27 mouse cellular contexts compared by ENCODE assay signal in the genomic region with DNA sequence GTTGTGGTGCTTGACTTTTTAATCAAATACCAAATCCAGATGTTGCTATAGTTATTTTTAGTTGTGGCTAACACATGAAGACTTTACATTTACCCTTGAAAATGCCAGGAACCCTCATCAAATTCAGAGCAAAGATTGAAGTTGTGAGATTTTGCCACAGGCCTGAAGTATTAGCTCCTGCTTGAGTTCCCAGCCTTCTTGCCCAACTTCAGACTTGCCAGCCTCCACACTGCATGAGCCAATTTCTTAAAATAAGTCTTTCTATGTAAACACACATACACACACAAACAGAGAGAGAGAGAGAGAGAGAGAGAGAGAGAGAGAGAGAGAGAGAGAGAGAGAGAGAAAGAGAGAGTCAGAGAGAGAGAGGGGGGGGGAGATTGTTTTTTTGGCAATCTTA. TPM values are rescaled to one million over a fixed set of nuclear protein-coding genes. Genes with fewer than 3 reads are reported as not detected.
"Had no signal": no experiment of that assay in that cellular context is flagged by ENCODE, and none has a peak within 500 bp of the region (broad histone marks: within the 10 kb centered on the region; RNA-seq: fewer than 3 reads in every experiment).

No protein-coding gene starts in this region.

- H3K9me3 ChIP-seq: embryonic facial prominence, embryonic 10.5 days; embryonic facial prominence, embryonic 12.5 days; embryonic facial prominence, embryonic 13.5 days; embryonic facial prominence, embryonic 15.5 days; forebrain, embryonic 10.5 days; forebrain, embryonic 12.5 days; forebrain, embryonic 13.5 days; forebrain, embryonic 15.5 days; heart, embryonic 10.5 days had no signal

- H3K4me1 ChIP-seq: embryonic facial prominence, embryonic 10.5 days; embryonic facial prominence, embryonic 12.5 days; embryonic facial prominence, embryonic 13.5 days; embryonic facial prominence, embryonic 15.5 days; forebrain, embryonic 10.5 days; forebrain, embryonic 12.5 days; forebrain, embryonic 13.5 days; forebrain, embryonic 15.5 days; heart, embryonic 10.5 days had no signal

- H3K9ac ChIP-seq: embryonic facial prominence, embryonic 12.5 days; embryonic facial prominence, embryonic 13.5 days; embryonic facial prominence, embryonic 15.5 days; forebrain, embryonic 12.5 days; forebrain, embryonic 13.5 days; forebrain, embryonic 15.5 days had no signal

- H3K4me2 ChIP-seq: embryonic facial prominence, embryonic 12.5 days; embryonic facial prominence, embryonic 13.5 days; embryonic facial prominence, embryonic 15.5 days; forebrain, embryonic 12.5 days; forebrain, embryonic 13.5 days; forebrain, embryonic 15.5 days had no signal

- H3K27me3 ChIP-seq: embryonic facial prominence, embryonic 12.5 days; embryonic facial prominence, embryonic 13.5 days; embryonic facial prominence, embryonic 15.5 days; forebrain, embryonic 12.5 days; forebrain, embryonic 13.5 days; forebrain, embryonic 15.5 days had no signal

- DNase-seq: cerebellum, adult 8-10 months; cerebellum, adult 9-10 months; cerebellum, adult 9-11 months; cerebellum, postnatal 10 days; cerebellum, postnatal 14 days; cerebellum, postnatal 25 days; cerebellum, postnatal 36 days; embryo, embryonic 11 days; gastrocnemius, adult 2 months; gastrocnemius, postnatal 10 days; gastrocnemius, postnatal 14 days; gastrocnemius, postnatal 25 days; gastrocnemius, postnatal 36 days; heart, adult 11 months; heart, adult 18-20 months; heart, adult 2 months had no signal

- H3K36me3 ChIP-seq: embryonic facial prominence, embryonic 10.5 days; embryonic facial prominence, embryonic 12.5 days; embryonic facial prominence, embryonic 13.5 days; embryonic facial prominence, embryonic 15.5 days; forebrain, embryonic 10.5 days; forebrain, embryonic 12.5 days; forebrain, embryonic 15.5 days; heart, embryonic 10.5 days had no signal

- H3K27ac ChIP-seq: embryonic facial prominence, embryonic 10.5 days; embryonic facial prominence, embryonic 12.5 days; embryonic facial prominence, embryonic 13.5 days; embryonic facial prominence, embryonic 15.5 days; forebrain, embryonic 10.5 days; forebrain, embryonic 12.5 days; forebrain, embryonic 13.5 days; gastrocnemius, adult 2 months; heart, adult 2 months; heart, embryonic 10.5 days had no signal

- H3K4me3 ChIP-seq: embryonic facial prominence, embryonic 10.5 days; embryonic facial prominence, embryonic 12.5 days; embryonic facial prominence, embryonic 13.5 days; embryonic facial prominence, embryonic 15.5 days; erythroblast, embryonic 14.5 days; forebrain, embryonic 10.5 days; forebrain, embryonic 12.5 days; forebrain, embryonic 13.5 days; forebrain, embryonic 15.5 days; gastrocnemius, adult 2 months; heart, adult 2 months; heart, embryonic 10.5 days had no signal

- ATAC-seq: forebrain, embryonic 13.5 days; forebrain, embryonic 14.5 days; forebrain, embryonic 15.5 days had no signal

RNA-seq across cellular contexts. Expression of a gene that starts 26.1 kb away (rescaled TPM):
- polyA plus RNA-seq: erythroblast, embryonic 14.5 days had no signal
